Mouse (Mus musculus) E14TG2a.4 (cell line): ENCODE measurements around the gene P4htm.

Experiments used
- H3K27me3 ChIP-seq: 2 replicates; pipeline ENCODE4 v1.6.1; 2014; ENCODE audit warnings: low read length, control low read depth; ENCODE audit not compliant: insufficient read depth
- H3K36me3 ChIP-seq: 2 replicates; pipeline ENCODE4 v1.6.1; 2014; ENCODE audit warnings: low read length, control low read depth; ENCODE audit not compliant: insufficient read depth
- H3K4me1 ChIP-seq: replicated peaks from 2 replicates; pipeline ENCODE4 v1.6.1; 2014; ENCODE audit warnings: low read depth, low read length, control low read depth
- H3K4me3 ChIP-seq: replicated peaks from 2 replicates; pipeline ENCODE4 v1.5.1; 2014; ENCODE audit warnings: mild to moderate bottlenecking, low read length
- H3K9me3 ChIP-seq: 2 replicates; pipeline ENCODE4 v1.6.1; 2014; ENCODE audit warnings: low read length, control low read depth
- CTCF ChIP-seq: conservative IDR thresholded peaks from 2 replicates; pipeline ENCODE4 v1.5.1; 2014; ENCODE audit warnings: low read length
- NANOG ChIP-seq: IDR thresholded peaks from 2 replicates; pipeline ENCODE4 v1.6.1; 2014; ENCODE audit warnings: borderline replicate concordance, low read length, mixed read lengths
- POU5F1 ChIP-seq: IDR thresholded peaks from 2 replicates; pipeline ENCODE4 v1.6.1; 2014; ENCODE audit warnings: low read length, borderline replicate concordance

P4htm gene

GRCm38 (mm10) chr9:108596998-108597764, at the start of gene P4htm:
P4htm (minus strand) TSS chr9:108597667.
- TF ChIP-seq CTCF (no peak), NANOG (no peak), POU5F1 (no peak)
- Histone ChIP-seq H3K9me3 (no peaks in the 10 kb centered on the region), H3K27me3 (peaks cover 18% of the 10 kb centered on the region), H3K4me1 (peaks cover 39% of the 10 kb centered on the region), H3K36me3 (peaks cover 29% of the 10 kb centered on the region), H3K4me3 (peak within 1 kb of the TSS; percentile 86)

- Histone ChIP-seq H3K27me3 (no peaks in the 10 kb centered on the region), H3K4me3 (no peak overlapping the region), H3K9me3 (no peaks in the 10 kb centered on the region), H3K4me1 (peaks cover 77% of the 10 kb centered on the region), H3K36me3 (peaks cover 95% of the 10 kb centered on the region)
- no peak for TF ChIP-seq POU5F1
- no peak for TF ChIP-seq CTCF
- no peak for TF ChIP-seq NANOG
Observed at GRCm38 (mm10) chr9:108639825-108640224, 42.4 kb upstream of the P4htm start.

GRCm38 (mm10) chr9:108635415-108635814, 37.9 kb upstream of the P4htm start:
- no peak overlapping the region for H3K4me3 ChIP-seq
- TF ChIP-seq POU5F1, result no peak
- no peak for TF ChIP-seq CTCF
- no peak for TF ChIP-seq NANOG

GRCm38 (mm10) chr9:108633846-108634245, 36.4 kb upstream of the P4htm start:
- peaks cover 91% of the 10 kb centered on the region for H3K36me3 ChIP-seq
- TF ChIP-seq NANOG, result no peak
- no peak for TF ChIP-seq CTCF
- no peak for TF ChIP-seq POU5F1
- no peaks in the 10 kb centered on the region for H3K9me3 ChIP-seq
- peaks cover 63% of the 10 kb centered on the region for H3K4me1 ChIP-seq
- H3K4me3 ChIP-seq, result no peak overlapping the region
- no peaks in the 10 kb centered on the region for H3K27me3 ChIP-seq

More at GRCm38 (mm10) chr9:108635415-108635814, 37.9 kb upstream of the P4htm start:
- Histone ChIP-seq H3K4me1 (peaks cover 68% of the 10 kb centered on the region), H3K36me3 (peaks cover 93% of the 10 kb centered on the region), H3K27me3 (no peaks in the 10 kb centered on the region), H3K9me3 (no peaks in the 10 kb centered on the region)

GRCm38 (mm10) chr9:108632375-108632774, 34.9 kb upstream of the P4htm start:
- H3K9me3 ChIP-seq, result no peaks in the 10 kb centered on the region
- TF ChIP-seq CTCF, result no peak
- no peak for TF ChIP-seq NANOG
- no peak for TF ChIP-seq POU5F1
- no peak overlapping the region for H3K4me3 ChIP-seq
- peaks cover 93% of the 10 kb centered on the region for H3K36me3 ChIP-seq
- no peaks in the 10 kb centered on the region for H3K27me3 ChIP-seq
- H3K4me1 ChIP-seq, result peaks cover 54% of the 10 kb centered on the region

DNA sequence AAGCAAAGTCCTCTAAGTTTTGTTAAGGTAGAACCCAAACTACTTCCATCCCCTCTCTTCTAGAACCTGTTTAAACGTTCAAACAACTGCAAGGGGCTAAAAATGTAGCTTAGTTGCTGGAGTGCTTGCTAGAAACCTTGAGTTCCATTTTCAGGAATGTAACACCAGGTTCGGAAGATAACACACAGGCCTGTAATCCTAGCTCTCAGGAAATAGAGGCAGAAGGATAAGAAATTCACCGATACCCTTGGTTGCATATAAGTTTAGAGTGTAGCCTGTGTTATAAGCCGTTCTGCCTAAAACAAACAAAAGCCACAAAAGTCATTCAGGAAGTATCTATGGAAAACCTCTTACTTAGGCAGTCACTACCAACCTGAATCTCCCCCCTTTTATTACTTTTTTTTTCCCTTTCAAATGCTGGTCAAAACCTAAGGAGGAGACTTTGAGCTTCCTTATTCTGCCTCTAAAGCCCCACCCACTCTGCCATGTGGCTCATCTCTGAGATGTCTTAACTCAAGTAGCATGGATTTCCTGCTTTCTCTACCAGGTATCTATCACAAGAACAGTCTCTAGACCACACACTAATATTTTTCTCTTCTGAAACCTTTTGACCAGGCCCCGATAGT, 34.3 kb upstream of the P4htm start:
- H3K36me3 ChIP-seq, result peaks cover 94% of the 10 kb centered on the region
- H3K9me3 ChIP-seq, result no peaks in the 10 kb centered on the region
- H3K4me1 ChIP-seq, result peaks cover 48% of the 10 kb centered on the region
- no peak overlapping the region for H3K4me3 ChIP-seq
- TF ChIP-seq POU5F1, result no peak
- no peak for TF ChIP-seq NANOG
- no peak for TF ChIP-seq CTCF
- no peaks in the 10 kb centered on the region for H3K27me3 ChIP-seq

- TF ChIP-seq POU5F1 (no peak), CTCF (no peak), NANOG (no peak)
- Histone ChIP-seq H3K27me3 (no peaks in the 10 kb centered on the region), H3K4me3 (no peak overlapping the region), H3K4me1 (peaks cover 40% of the 10 kb centered on the region), H3K36me3 (peaks cover 94% of the 10 kb centered on the region), H3K9me3 (no peaks in the 10 kb centered on the region)
Observed at GRCm38 (mm10) chr9:108630683-108631082, 33.2 kb upstream of the P4htm start.

DNA sequence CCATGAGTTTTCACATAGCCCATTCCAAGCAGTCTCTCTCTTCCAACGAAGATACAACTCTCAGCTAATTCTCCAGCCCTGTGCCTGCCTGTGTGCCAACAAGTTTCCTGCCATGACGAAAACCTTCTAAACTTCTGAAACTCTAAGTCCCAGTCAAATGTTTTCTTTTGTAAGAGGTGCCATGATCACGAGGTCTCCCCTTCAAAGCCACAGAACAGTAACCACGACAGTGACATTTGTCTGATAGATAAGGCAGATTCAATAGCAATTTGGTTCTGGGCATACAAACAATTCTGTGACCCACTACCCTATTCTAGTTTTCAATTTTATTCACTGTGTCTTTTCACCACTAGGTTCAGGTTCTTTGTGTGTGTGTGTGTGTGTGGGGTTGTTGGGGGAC, 30.7 kb upstream of the P4htm start:
- peaks cover 29% of the 10 kb centered on the region for H3K4me1 ChIP-seq
- no peak for TF ChIP-seq NANOG
- no peak for TF ChIP-seq POU5F1
- no peak for TF ChIP-seq CTCF
- peaks cover 84% of the 10 kb centered on the region for H3K36me3 ChIP-seq
- no peaks in the 10 kb centered on the region for H3K27me3 ChIP-seq
- no peak overlapping the region for H3K4me3 ChIP-seq
- H3K9me3 ChIP-seq, result no peaks in the 10 kb centered on the region

DNA sequence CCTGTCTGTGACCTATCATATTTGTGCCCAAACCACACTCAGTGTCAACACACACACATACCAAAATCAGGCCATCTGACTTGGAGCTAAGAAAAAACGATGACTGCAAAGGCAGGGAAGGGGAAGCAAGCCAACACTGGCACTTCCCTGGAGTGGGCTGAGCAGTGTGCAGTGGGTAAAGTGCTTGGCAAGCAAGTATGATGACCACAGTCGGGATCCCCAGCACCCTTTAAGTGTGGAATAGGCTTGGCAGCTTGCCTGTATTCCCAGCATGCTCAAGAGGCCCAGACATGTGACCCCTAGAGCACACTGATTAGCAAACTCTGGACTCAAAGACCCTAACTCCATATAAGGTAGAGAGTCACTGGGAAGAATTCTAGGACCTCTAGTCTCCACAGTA, 29.0 kb upstream of the P4htm start:
- no peak for TF ChIP-seq CTCF
- no peak for TF ChIP-seq NANOG
- no peak for TF ChIP-seq POU5F1

More for the DNA sequence above, 29.0 kb upstream of the P4htm start:
- H3K9me3 ChIP-seq, result no peaks in the 10 kb centered on the region
- peaks cover 13% of the 10 kb centered on the region for H3K4me1 ChIP-seq
- H3K27me3 ChIP-seq, result no peaks in the 10 kb centered on the region
- no peak overlapping the region for H3K4me3 ChIP-seq
- peaks cover 71% of the 10 kb centered on the region for H3K36me3 ChIP-seq
